Mouse (Mus musculus) MEL (cell line): ENCODE data around the gene Fbxo10. TPM values are rescaled to one million over a fixed set of nuclear protein-coding genes. Genes with fewer than 3 reads are reported as not detected.

Experiments used
- DNase-seq: peaks from one replicate; pipeline ENCODE4 v3.0.0; 2011; ENCODE audit warnings: low read depth, low spot score
- H3K27ac ChIP-seq: 2 replicates; pipeline ENCODE4 v1.5.1; 2012; ENCODE audit warnings: low read depth, mild to moderate bottlenecking, control low read depth, low read length, moderate library complexity; ENCODE audit not compliant: control insufficient read depth
- H3K27me3 ChIP-seq, 2 experiments: fragments of 150-350 bp in 1 of 2; sonication (generic) in 1 of 2; 2 replicates each; pipeline ENCODE4 v1.6.1; 2012; ENCODE audit warnings: low read length in 2 of 2, mild to moderate bottlenecking in 2 of 2, improper control_type of control experiment in 1 of 2, moderate library complexity in 1 of 2; ENCODE audit not compliant: insufficient read depth in 2 of 2, control insufficient read depth in 1 of 2
- H3K36me3 ChIP-seq, 2 experiments: 2 replicates each; pipeline ENCODE4 v1.6.1; 2012 to 2014; ENCODE audit warnings: low read length in 2 of 2, improper control_type of control experiment in 1 of 2, inconsistent platforms in 1 of 2, mild to moderate bottlenecking in 1 of 2; ENCODE audit not compliant: insufficient read depth in 2 of 2, control insufficient read depth in 1 of 2
- H3K4me1 ChIP-seq, 2 experiments: fragments of 150-350 bp in 1 of 2; sonication (generic) in 1 of 2; 2 replicates each; pipeline ENCODE4 v1.6.1; 2012; ENCODE audit warnings: low read length in 2 of 2, improper control_type of control experiment in 1 of 2, mild to moderate bottlenecking in 1 of 2; ENCODE audit not compliant: insufficient read depth in 2 of 2, control insufficient read depth in 1 of 2
- H3K4me3 ChIP-seq, 2 experiments: fragments of 150-350 bp in 1 of 2; sonication (generic) in 1 of 2; 2 replicates each; pipeline ENCODE4 v1.5.1; 2012; ENCODE audit warnings: low read depth in 2 of 2, low read length in 2 of 2, mild to moderate bottlenecking in 2 of 2, moderate library complexity in 2 of 2, control low read depth in 1 of 2, improper control_type of control experiment in 1 of 2; ENCODE audit not compliant: control insufficient read depth in 1 of 2, insufficient read depth in 1 of 2
- H3K79me2 ChIP-seq: 2 replicates; pipeline ENCODE4 v1.6.1; 2012; ENCODE audit warnings: mild to moderate bottlenecking, low read length, moderate library complexity; ENCODE audit not compliant: control insufficient read depth, poor library complexity, insufficient read depth
- H3K9ac ChIP-seq: 2 replicates; pipeline ENCODE4 v1.6.1; 2012; ENCODE audit warnings: low read depth, mild to moderate bottlenecking, control low read depth, low read length, moderate library complexity; ENCODE audit not compliant: control insufficient read depth, poor library complexity, severe bottlenecking
- H3K9me3 ChIP-seq: fragments of 150-350 bp; sonication (generic); replicated peaks from 2 replicates; pipeline ENCODE4 v1.6.1; 2012; ENCODE audit warnings: mild to moderate bottlenecking, low read length, improper control_type of control experiment, moderate library complexity; ENCODE audit not compliant: insufficient read depth
- BHLHE40 ChIP-seq: IDR thresholded peaks from 2 replicates; pipeline ENCODE4 v1.6.1; 2012; ENCODE audit warnings: low read depth, mild to moderate bottlenecking, inconsistent platforms, low read length, improper control_type of control experiment, borderline replicate concordance
- ELF1 ChIP-seq: IDR thresholded peaks from 2 replicates; pipeline ENCODE4 v1.6.1; 2014; ENCODE audit warnings: low read depth, mild to moderate bottlenecking, inconsistent platforms, low read length, improper control_type of control experiment, moderate library complexity
- EP300 ChIP-seq, 2 experiments: IDR thresholded peaks; 2 replicates each; pipeline ENCODE4 v1.6.1; 2011; ENCODE audit warnings: improper control_type of control experiment in 2 of 2, low read length in 2 of 2, low read depth in 1 of 2, mild to moderate bottlenecking in 1 of 2
- GABPA ChIP-seq: IDR thresholded peaks from 2 replicates; pipeline ENCODE4 v1.6.1; 2012; ENCODE audit warnings: low read depth, mild to moderate bottlenecking, inconsistent platforms, low read length, improper control_type of control experiment, moderate library complexity
- MAFK ChIP-seq: IDR thresholded peaks from 2 replicates; pipeline ENCODE4 v1.6.1; 2011; ENCODE audit warnings: low read depth, mild to moderate bottlenecking, low read length, improper control_type of control experiment, borderline replicate concordance
- MAZ ChIP-seq: IDR thresholded peaks from 2 replicates; pipeline ENCODE4 v1.6.1; 2012; ENCODE audit warnings: low read depth, mild to moderate bottlenecking, inconsistent platforms, low read length, improper control_type of control experiment
- MYC ChIP-seq: IDR thresholded peaks from 2 replicates; pipeline ENCODE4 v1.6.1; 2011; ENCODE audit warnings: low read depth, mild to moderate bottlenecking, low read length, improper control_type of control experiment, moderate library complexity
- NELFE ChIP-seq: IDR thresholded peaks from 2 replicates; pipeline ENCODE4 v1.6.1; 2011; ENCODE audit warnings: low read depth, low read length, improper control_type of control experiment
- NRF1 ChIP-seq: IDR thresholded peaks from 2 replicates; pipeline ENCODE4 v1.6.1; 2014; ENCODE audit warnings: low read depth, mild to moderate bottlenecking, inconsistent platforms, low read length, improper control_type of control experiment, moderate library complexity; ENCODE audit not compliant: poor library complexity, insufficient read depth, severe bottlenecking
- POLR2AphosphoS2 ChIP-seq: IDR thresholded peaks from 2 replicates; pipeline ENCODE4 v1.6.1; 2011; ENCODE audit warnings: low read length, improper control_type of control experiment
- RAD21 ChIP-seq: IDR thresholded peaks from 2 replicates; pipeline ENCODE4 v1.6.1; 2011; ENCODE audit warnings: mild to moderate bottlenecking, low read depth, low read length, improper control_type of control experiment
- RCOR1 ChIP-seq: IDR thresholded peaks from 2 replicates; pipeline ENCODE4 v1.6.1; 2012; ENCODE audit warnings: low read depth, mild to moderate bottlenecking, inconsistent platforms, low read length, improper control_type of control experiment
- SIN3A ChIP-seq: IDR thresholded peaks from 2 replicates; pipeline ENCODE4 v1.6.1; 2012; ENCODE audit warnings: low read length, improper control_type of control experiment, inconsistent platforms
- SMC3 ChIP-seq: IDR thresholded peaks from 2 replicates; pipeline ENCODE4 v1.6.1; 2011; ENCODE audit warnings: low read depth, low read length, improper control_type of control experiment
- TBP ChIP-seq: IDR thresholded peaks from 2 replicates; pipeline ENCODE4 v1.8.0; 2011; ENCODE audit warnings: low read depth, low read length, improper control_type of control experiment
- USF2 ChIP-seq, 2 experiments: IDR thresholded peaks; 2 replicates each; pipeline ENCODE4 v1.6.1; 2011 to 2012; ENCODE audit warnings: improper control_type of control experiment in 2 of 2, low read length in 2 of 2, borderline replicate concordance in 1 of 2, inconsistent platforms in 1 of 2, low read depth in 1 of 2, mild to moderate bottlenecking in 1 of 2; ENCODE audit not compliant: insufficient read depth in 1 of 2
- ZC3H11A ChIP-seq: IDR thresholded peaks from 2 replicates; pipeline ENCODE4 v1.6.1; 2012; ENCODE audit warnings: low read depth, mild to moderate bottlenecking, inconsistent platforms, low read length, improper control_type of control experiment
- ZKSCAN1 ChIP-seq: IDR thresholded peaks from 2 replicates; pipeline ENCODE4 v1.6.1; 2012; ENCODE audit warnings: low read depth, mild to moderate bottlenecking, inconsistent platforms, low read length, improper control_type of control experiment, moderate library complexity
- ZMIZ1 ChIP-seq: IDR thresholded peaks from 2 replicates; pipeline ENCODE4 v1.6.1; 2012; ENCODE audit warnings: low read depth, mild to moderate bottlenecking, inconsistent platforms, low read length, improper control_type of control experiment, moderate library complexity
- ZNF384 ChIP-seq: IDR thresholded peaks from 2 replicates; pipeline ENCODE4 v1.6.1; 2012; ENCODE audit warnings: low read depth, mild to moderate bottlenecking, inconsistent platforms, low read length, improper control_type of control experiment
- polyA plus RNA-seq, 2 experiments: library from polyadenylated mRNA; stranded (reverse) in 1 of 2; unstranded in 1 of 2; fragments of >175 nt in 1 of 2; fragments of >200 nt in 1 of 2; gene quantifications; 2 replicates each; pipeline versions ENCODE4 v1.2.1 to v1.2.4; 2012; ENCODE audit warnings: low replicate concordance in 2 of 2, low read depth in 1 of 2; ENCODE audit not compliant: insufficient read length in 2 of 2, insufficient read depth in 1 of 2, missing spikeins in 1 of 2
- total RNA-seq: library from RNA; depleted of rRNA; stranded (reverse); fragments of 300-350 nt; gene quantifications from 2 replicates; pipeline ENCODE4 v1.2.3, GENCODE M21; 2012

The Fbxo10 gene
- total and polyA plus RNA-seq, 3 experiments, result 2.2 to 6.5 TPM; not detected in 1

- no peak for TF ChIP-seq BHLHE40
- no peak for TF ChIP-seq ELF1
- no peak for TF ChIP-seq SIN3A
- no peak for TF ChIP-seq GABPA
- no peak for TF ChIP-seq NELFE
- no peak for TF ChIP-seq ZMIZ1
- no peak for TF ChIP-seq EP300 (IDR thresholded peaks at IDR 0.05; ENCODE audit: low read depth in 1 of 2, low read length in 2 of 2)
- no peak for TF ChIP-seq USF2 (IDR thresholded peaks at IDR 0.05; ENCODE audit: borderline replicate concordance in 1 of 2, insufficient read depth in 1 of 2, low read depth in 1 of 2, low read length in 2 of 2)
- no peak for TF ChIP-seq MAFK
- TF ChIP-seq POLR2AphosphoS2, result no peak
- TF ChIP-seq ZC3H11A, result peak; percentile 55
These were observed 12.9 kb upstream of the Fbxo10 start (continued) for GRCm38 (mm10) chr4:45097198-45097872.

GRCm38 (mm10) chr4:45084895-45085290 lies 489 bp upstream of the Fbxo10 start:
- no peak overlapping the region for H3K27ac ChIP-seq
- H3K79me2 ChIP-seq, result no peaks in the 10 kb centered on the region

DNA sequence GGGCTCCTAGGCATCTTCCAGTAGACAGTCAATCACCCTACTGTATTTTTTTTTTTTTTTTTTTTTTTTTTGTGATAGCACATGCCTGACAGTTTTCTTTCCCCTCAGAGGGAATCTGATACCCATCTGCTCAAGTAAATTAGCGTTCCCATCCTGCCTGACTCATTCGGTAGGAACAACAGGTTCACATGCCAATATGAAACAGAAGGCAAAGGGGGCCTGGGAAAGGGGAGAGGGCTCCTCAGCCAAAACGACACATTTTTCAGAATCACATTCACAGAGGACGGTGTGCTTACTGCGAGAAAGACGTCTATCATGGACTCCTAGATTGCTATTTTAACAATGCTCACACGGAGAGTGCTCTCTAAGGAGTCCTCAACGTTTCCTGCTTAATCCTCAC lies 917 bp downstream of the Fbxo10 start:
- no peaks in the 10 kb centered on the region for H3K79me2 ChIP-seq
- no peaks in the 10 kb centered on the region for H3K27me3 ChIP-seq
- peaks cover 0 to 5% of the 10 kb centered on the region in 2 experiments; a peak in 2 of 4 replicates for H3K36me3 ChIP-seq
- H3K9me3 ChIP-seq, result no peaks in the 10 kb centered on the region
- TF ChIP-seq SMC3, result no peak
- TF ChIP-seq ZNF384, result peak; percentile 71
- TF ChIP-seq BHLHE40, result no peak
- no peak for TF ChIP-seq TBP
- TF ChIP-seq ZKSCAN1, result no peak
- no peak for TF ChIP-seq USF2 (IDR thresholded peaks at IDR 0.05; ENCODE audit: borderline replicate concordance in 1 of 2, insufficient read depth in 1 of 2, low read depth in 1 of 2, low read length in 2 of 2)
- TF ChIP-seq NRF1, result no peak
- no peak for TF ChIP-seq MYC
- DNase-seq, result peak; percentile 36
- peaks cover 0 to 5% of the 10 kb centered on the region in 2 experiments; a peak in 1 of 4 replicates for H3K4me1 ChIP-seq
- peak overlapping the region; percentile 75 for H3K9ac ChIP-seq
- no peak overlapping the region for H3K27ac ChIP-seq
- H3K4me3 ChIP-seq, result peak overlapping the region; percentile 65 to 91

More at GRCm38 (mm10) chr4:45084895-45085290, 489 bp upstream of the Fbxo10 start:
- H3K36me3 ChIP-seq, result peaks cover 0 to 5% of the 10 kb centered on the region in 2 experiments; a peak in 2 of 4 replicates
- no peaks in the 10 kb centered on the region for H3K9me3 ChIP-seq
- peak overlapping the region; percentile 63 to 65 for H3K4me3 ChIP-seq
- peak overlapping the region; percentile 53 for H3K9ac ChIP-seq
- peaks cover 0 to 5% of the 10 kb centered on the region in 2 experiments; a peak in 1 of 4 replicates for H3K4me1 ChIP-seq
- DNase-seq, result peak; percentile 43
- no peaks in the 10 kb centered on the region for H3K27me3 ChIP-seq
- TF ChIP-seq RCOR1 (no peak), RAD21 (0 out of 2 replicates have a peak, but pooled peaks have one; percentile 27), MAZ (no peak), ZMIZ1 (no peak), MYC (no peak)
